Mouse (Mus musculus) hematopoietic stem cell, adult 5-6 weeks (primary cell): ENCODE data around the gene Sebox. TPM values are rescaled to one million over a fixed set of nuclear protein-coding genes. Genes with fewer than 3 reads are reported as not detected.

ENCODE experiments used
- ATAC-seq, 2 experiments: fragments of 125-278 bp in 1 of 2; replicated peaks in 1 of 2; 2 replicates each; pipeline ENCODE4 v1.8.0; 2016 to 2017; ENCODE audit warnings: inconsistent platforms in 2 of 2, mild to moderate bottlenecking in 2 of 2, moderate number of reproducible peaks in 2 of 2, low read depth in 1 of 2, moderate TSS enrichment in 1 of 2; ENCODE audit not compliant: low FRiP score in 2 of 2, poor library complexity in 2 of 2, severe bottlenecking in 2 of 2, insufficient read depth in 1 of 2, low TSS enrichment in 1 of 2
- total RNA-seq: library from RNA; stranded (forward); fragments of 172-1452, 232-1000 nt; gene quantifications from 2 replicates; pipeline ENCODE4 v1.2.3, GENCODE M21; 2017

Gene Sebox
- total RNA-seq, 1 experiment from 2014 or later, result not detected

DNA sequence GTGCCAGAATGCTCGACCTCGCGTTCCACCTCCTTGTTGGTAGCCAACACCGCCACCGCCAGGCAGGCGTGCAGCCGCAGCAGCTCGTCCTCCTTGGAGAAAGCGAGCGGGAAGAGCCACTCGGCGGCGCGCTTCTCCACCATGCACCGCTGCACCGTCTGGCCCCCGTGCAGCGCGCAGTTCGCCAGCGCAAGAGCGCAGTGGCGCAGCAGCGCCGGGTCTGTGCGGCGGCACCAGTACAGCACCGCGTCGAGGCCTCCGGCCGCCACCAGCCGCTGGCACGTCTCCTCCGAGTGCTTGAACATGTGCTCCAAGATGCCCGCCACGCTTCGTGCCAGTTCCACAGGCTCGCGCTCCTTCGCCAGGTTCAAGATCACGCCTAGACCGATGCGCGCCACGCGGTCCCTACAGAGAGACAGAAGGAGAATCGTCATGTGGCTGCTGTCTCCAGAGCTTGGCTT lies 12.4 kb upstream of the Sebox start:
- ATAC-seq, result peak in 1 of 2 experiments; percentile 32; a peak in 1 of 4 replicates

DNA sequence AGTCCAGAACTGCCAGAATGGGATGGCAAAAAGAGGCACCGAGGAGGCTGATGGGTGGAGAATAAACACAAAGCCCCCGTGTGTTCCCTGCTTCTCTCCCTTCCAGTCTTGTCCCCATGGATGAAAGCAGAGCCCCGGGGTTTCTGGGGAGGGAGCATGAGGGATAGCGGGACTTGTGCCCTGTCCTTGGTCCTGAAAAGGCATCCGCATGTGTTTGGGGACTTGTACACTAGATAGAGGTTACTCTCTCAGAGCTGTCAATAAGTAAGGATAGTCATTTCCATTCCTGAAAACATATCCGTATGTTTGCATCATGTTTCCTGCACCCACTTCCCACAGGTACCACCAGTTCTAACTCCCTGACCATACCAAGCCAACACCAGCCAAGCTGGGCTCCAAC lies 7.3 kb upstream of the Sebox start:
- no peak for ATAC-seq

DNA sequence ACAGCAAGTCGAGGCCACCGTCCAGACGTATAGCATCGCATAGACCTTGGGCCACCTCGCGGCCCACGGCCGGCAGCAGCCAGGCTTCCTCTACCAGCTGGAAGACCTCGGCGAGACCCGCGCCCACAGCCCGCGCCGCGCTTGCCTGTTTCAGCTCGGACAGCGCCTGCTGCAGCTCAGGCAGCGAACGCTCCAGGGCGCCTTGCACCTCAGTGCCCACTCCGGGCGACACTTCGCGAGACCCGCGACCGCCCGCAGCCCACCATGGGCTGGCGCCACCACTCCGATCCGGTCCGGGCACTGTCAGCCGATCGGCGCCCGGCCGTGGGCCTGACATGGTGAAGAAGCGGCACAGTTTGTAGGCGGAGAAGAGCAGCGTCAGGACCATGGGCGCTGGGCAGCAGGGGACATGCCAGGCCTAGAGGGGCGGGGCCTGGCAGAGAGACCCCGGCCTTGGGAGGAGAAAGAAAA lies 6.1 kb upstream of the Sebox start:
- ATAC-seq, result no peak

DNA sequence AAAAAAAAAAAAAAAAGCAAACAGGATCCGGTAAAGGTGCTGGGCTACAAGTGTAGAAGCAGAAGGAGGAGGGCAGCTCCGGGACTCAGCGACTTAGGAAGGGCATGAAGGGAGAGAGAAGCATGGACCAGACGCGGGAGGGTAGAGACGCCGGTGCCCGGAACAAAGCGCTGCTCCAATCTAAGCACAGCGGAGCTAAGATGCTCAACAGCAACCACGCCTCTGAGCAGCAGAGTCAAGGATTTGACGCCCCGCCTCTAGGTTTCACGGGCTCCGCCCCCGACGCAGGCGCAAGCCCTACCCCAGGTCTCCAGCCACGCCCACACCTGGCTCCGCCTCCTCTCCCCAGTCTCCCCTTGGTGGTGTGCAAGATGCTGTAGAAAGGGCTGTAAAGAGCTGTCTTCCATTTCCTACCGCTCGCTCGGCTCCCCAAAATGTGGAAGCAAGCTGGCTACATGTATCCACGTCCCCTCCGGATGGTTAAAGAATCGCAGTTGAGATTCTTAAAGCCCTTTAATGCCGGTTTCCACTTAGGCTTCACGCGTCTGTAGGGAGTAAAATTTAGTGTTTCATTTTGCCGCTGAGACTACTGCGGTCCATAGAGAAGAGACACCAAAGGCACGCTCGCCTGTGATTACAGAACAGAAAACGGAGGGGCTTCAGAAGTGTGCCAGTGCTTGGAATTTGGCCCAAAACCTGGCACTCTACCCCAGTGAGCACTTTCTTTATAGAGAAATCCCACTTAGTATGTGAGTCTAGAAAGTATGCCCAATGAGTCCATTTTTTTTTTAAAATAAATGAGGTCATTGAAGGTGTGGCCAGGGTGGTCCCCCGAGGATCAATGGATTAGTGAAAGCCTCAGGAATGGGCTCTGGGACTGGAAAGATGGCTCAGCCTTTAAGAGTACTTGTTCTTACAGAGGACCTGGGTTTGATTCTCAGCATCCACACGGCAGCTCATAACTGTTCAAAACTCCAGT lies 5.4 kb upstream of the Sebox start, which contains the start of gene Sarm1:
TSS of gene Sarm1 (minus strand) at position 211 of the 979 bp plus-strand sequence.
- ATAC-seq, result peak; percentile 96 to 98

DNA sequence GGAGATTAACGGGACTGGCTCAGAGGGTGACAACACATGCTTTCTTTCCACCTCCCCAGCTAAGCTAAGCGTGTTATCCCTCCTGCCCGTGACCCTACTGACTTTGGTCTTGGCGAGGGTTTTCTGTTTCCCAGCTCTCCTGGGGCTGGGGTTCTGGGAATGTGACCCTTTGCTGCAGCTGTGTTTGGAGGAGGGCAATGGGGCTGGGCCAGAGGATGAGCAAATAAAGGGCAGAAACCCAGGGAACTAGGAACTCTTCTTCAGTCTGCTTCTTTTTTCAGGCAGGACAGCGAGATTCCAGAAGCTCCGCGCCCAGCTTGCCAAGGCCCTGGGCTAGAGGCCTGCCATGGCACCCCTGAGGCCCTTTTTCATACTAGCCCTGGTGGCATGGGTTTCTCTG lies 4.2 kb upstream of the Sebox start, which contains the start of gene Vtn:
TSS of gene Vtn (plus strand) at position 88 of the 400 bp plus-strand sequence.
- ATAC-seq, result no peak

DNA sequence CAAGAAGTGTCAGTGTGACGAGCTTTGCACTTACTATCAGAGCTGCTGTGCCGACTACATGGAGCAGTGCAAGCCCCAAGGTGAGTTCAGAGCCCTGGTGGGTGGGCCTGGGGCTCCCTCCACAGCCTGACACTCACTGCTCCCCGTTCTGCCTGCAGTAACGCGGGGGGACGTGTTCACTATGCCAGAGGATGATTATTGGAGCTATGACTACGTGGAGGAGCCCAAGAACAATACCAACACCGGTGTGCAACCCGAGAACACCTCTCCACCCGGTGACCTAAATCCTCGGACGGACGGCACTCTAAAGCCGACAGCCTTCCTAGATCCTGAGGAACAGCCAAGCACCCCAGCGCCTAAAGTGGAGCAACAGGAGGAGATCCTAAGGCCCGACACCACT lies 3.7 kb upstream of the Sebox start:
- no peak for ATAC-seq

DNA sequence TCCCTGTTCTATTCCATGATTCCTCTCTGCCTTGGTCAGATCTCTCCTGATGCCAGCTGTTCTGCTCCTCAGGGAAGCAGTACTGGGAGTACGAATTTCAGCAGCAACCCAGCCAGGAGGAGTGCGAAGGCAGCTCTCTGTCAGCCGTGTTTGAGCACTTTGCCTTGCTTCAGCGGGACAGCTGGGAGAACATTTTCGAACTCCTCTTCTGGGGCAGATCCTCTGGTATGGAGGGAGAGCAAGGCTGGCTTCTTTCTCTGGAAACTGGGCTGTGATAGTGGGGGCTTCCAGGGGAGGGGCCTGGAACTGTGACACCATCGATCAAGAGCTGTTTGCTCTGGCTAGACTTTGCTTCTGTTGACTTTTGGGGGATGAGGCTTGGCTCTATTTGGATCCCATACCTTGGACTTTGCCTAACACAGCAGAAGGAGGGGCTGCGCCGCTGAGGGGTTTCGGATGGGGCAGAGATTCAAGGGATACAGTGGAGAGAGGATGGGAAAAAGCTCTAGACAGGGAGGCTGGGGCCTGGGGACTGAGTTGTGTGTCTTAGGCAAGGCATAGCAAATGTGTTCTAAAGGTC lies 2.5 kb upstream of the Sebox start:
- ATAC-seq, result no peak

DNA sequence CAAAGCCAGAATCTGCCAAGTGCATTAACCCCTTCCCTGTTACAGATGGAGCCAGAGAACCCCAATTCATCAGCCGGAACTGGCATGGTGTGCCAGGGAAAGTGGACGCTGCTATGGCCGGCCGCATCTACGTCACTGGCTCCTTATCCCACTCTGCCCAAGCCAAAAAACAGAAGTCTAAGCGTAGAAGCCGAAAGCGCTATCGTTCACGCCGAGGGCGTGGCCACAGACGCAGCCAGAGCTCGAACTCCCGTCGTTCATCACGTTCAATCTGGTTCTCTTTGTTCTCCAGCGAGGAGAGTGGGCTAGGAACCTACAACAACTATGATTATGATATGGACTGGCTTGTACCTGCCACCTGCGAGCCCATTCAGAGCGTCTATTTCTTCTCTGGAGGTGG lies 1.7 kb upstream of the Sebox start:
- ATAC-seq, result no peak

DNA sequence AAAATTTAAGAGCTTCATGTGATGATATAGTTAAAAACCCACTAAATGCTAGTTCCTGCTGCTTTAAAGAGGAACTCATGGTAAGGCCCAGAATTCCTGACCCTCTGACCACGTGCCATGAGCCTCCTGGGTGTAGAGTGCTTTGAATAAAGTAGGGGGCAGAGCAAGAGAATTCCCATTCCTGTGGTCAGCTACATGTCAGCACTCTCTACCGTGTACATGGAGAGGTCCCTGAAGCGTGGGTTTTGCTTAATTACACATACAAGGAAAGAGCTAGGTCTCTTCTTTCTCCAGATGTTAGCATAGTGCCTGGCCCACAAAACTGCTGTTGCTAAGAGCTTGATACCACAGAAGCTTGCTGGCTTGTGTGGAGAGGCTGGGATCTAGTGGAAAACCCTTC lies 2.2 kb downstream of the Sebox start:
- ATAC-seq, result no peak

DNA sequence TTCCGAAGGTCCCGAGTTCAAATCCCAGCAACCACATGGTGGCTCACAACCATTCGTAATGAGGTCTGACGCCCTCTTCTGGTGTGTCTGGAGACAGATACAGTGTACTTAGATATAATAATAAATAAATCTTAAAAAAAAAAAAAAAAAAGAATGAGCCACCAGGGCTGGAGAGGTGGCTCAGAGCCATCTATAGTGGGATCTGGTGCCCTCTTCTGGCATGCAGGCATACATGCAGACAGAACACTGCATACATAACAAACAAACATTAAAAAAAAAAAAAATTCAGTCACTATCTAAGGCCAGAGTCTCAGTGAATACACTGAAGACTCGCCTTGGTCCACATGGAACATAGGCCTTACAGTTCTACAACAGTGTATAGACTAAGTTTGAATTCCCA lies 5.9 kb downstream of the Sebox start:
- ATAC-seq, result no peak

DNA sequence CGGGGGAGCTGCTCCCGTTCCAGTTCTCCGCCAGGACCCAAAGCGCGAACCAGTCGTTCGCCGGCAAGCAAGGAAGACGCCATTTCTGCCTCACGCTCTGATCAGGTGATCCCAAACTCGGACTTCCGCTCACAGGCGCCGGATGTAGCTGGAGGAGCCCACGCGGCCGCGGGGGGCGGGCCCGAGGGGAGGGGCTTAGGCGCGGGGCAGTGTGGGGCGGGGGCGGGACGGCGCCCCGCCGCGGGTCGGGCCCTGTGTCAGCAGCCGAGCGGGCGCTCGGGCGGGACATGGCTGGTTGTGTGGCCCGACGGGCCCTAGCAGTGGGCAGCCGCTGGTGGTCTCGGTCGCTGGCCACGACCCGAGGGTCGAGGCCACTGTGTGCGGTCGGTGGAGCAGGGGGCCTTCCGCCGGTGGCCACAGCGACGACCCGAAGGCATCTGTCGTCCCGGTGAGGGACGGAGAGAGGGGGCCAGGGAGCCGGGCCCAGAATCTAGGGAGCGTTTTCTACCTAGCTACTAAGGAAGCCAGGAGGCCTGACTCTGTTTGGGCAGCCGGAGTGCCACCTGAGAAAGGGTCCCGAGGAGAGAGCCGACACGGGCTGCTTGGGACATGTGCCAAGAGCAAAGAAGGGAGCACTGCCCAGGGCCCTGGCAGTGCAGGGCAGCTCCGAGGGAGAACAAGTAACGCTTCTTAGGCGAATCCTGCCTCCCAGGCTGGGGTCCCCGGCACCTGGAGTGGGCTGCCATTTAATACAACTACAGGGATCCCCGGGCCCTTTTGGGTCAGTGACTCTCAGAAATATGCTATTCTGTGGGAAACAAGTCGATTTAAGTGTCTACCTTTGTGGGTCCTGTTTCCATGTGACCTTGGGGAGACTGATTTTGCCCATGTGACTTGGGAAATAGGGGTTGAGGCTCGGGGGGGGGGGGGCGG lies 9.0 kb downstream of the Sebox start, which contains the start of the genes Tmem199 and Poldip2:
TSS of gene Tmem199 (minus strand) at position 148 of the 933 bp plus-strand sequence.
TSS of gene Poldip2 (plus strand) at position 169 of the 933 bp plus-strand sequence.
- peak; percentile 93 to 95 for ATAC-seq

DNA sequence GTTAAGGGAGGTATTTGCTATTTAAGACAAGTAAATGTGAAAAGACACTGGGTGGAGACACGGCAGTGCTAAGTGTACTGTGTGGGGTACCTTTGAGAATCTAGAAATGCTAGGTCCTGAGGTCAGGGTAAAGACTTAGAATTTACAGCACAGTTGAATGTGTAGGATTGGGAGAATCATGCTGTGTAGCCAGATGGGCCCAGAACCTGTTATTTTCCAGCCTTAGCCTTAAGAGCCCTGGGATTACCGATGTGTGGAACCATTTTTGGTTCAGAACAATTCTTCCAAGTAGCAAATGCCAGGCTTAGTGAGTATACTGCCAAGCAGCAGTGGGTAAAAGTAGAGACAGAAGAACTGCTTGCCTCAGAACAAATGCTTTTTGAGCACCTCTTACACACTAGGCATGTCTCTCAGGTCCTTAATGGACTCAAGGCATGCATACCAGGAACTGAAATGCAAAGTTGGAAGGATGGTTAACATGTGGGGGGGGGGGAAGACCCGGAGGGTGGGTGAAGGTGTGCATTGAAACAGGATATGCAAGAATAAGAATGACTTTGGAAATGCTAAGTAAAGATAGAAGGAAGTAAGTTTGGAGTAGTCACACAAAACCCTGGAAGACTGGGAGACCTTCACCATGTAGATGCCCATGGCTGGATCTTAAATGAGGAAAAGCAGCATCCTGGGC lies 10.0 kb downstream of the Sebox start:
- no peak for ATAC-seq

DNA sequence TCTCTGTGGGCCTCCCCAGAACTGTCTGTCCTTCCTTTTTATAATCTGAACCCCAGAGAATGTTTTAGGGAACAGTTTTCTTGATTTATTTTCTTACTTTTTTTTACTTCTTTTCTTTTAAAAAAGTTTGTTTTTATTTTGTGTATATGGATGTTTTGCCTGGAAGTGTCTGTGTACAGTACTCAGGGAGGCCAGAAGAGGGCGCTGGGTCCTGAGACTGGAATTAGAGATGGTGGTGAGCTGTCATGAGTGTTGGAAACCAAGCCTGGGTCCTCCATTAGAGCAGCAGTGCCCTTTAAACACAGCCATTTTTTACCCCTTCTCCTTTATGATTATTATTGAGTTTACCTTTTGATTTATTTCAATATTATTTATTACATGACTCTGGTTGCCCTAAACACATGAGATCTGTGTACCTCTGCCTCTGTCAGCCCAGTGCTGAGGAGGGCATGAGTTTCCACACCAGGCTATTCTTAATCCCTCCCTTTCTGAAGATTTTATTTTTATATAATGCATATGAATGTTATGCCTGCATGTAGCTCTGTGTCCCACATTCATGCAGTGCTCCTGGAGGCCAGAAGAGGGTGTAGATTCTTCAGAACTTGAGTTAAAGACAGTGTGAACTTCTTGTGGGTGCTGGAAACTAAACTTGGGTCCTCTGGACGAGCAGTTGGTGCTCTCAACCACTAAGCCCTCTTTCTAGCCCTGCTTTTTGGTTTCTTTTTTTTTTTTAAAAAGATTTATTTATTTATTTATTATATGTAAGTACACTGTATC lies 12.5 kb downstream of the Sebox start:
- no peak for ATAC-seq

DNA sequence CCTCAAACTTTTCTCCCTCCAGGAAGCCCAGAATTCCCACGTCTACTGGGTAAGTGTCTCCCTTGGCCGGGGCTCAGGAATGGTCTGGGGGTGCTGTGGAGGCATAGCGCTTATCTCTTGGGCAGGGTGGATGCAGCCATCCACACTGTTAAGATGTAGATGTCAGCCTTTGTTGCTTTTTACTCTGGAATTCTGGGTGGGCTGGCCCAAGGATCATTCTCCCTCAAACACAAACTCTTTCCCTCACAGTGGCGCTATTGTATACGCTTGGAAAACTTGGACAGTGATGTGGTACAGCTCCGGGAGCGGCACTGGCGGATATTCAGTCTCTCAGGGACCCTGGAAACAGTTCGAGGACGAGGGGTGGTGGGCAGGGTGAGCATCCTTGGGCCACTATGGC lies 15.7 kb downstream of the Sebox start:
- ATAC-seq, result no peak

DNA sequence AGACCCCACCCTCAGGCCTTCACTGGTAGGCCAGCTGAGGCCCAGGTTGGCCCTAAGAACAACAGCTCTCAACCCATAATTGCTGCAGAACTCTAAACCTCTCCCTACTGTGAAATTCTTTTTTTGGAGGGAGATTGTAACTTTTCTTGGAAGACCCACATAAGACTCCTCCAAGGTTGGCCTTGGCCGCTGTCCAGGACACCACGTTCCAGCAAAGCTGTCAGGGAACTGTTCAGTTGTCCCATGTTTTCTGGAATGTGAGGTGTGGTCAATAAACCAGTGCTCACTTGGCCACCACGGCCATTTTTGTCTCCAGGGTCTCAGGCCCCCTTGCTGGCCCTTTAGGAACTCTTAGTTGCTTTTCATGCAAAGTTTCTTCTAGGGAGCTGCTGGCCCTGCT lies 18.6 kb downstream of the Sebox start:
- no peak for ATAC-seq

DNA sequence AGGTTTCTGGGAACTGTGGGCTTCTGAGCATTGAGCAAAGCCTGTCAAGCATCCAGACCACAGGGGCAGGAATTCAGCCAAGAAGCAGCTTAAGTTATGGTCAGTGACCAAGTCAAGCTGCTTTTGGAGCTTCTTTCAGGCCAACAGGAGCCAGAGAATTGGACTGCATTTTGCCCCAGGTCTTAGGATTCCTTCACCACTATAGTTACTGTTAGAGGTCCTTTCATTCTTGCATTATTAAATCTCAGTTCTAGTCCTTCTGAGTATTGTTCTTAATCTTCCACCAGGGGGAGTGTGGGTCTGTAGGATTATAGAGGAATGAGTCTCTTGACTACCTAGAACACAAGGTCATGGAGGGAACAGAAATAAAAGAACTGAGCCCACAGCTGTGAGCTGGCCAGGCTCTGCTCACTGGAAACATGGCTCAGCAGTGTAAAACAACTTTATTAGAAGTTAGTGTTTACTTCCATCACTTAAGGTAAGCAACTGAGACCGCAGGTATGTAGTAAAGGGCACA lies 19.3 kb downstream of the Sebox start:
- ATAC-seq, result peak in 1 of 2 experiments; percentile 46; a peak in 1 of 4 replicates
